Mouse (Mus musculus) liver, adult 2 months (tissue): ENCODE data around the gene Chit1.

Source experiments
- CTCF ChIP-seq: fragments of 200-500 bp; IDR thresholded peaks from 2 replicates; pipeline ENCODE4 v1.5.1; 2011; ENCODE audit warnings: low read depth, low read length, control low read depth
- POLR2A ChIP-seq: fragments of 200-500 bp; IDR thresholded peaks from 2 replicates; pipeline ENCODE4 v1.6.1; 2011; ENCODE audit warnings: low read length, control low read depth; ENCODE audit not compliant: insufficient read depth; ENCODE audit errors: extremely low read depth

DNA sequence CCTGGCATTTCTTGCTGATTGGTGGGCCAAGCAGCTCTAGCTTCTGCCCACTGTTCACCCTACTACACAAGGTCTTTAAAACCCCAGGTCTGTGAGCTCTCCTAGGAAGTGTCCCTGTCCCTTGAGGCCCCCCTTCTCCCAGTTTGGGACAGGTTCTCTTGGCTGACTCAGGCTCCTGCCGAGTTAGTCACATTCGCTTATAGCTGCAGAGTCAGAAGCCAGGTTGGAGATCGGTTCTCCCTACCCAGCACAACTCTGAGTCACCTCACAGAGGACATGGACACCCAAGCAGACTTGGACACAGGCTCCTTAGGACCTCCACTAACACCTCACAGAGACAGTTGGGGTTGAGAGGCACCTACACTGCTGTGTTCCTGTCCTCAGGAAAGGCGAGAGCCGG is 80.2 kb downstream of the Chit1 start:
- TF ChIP-seq POLR2A: no peak
- TF ChIP-seq CTCF: no peak
